Mouse (Mus musculus) olfactory bulb, adult 2 months (tissue): Measurements from ENCODE around the gene Rbck1.

Experiments used
- CTCF ChIP-seq: fragments of 200-500 bp; IDR thresholded peaks from 2 replicates; pipeline ENCODE4 v1.5.1; 2012; ENCODE audit warnings: low read depth, mild to moderate bottlenecking, low read length, moderate library complexity; ENCODE audit not compliant: insufficient read depth
- POLR2A ChIP-seq: fragments of 200-500 bp; IDR thresholded peaks from 2 replicates; pipeline ENCODE4 v1.6.1; 2012; ENCODE audit warnings: mild to moderate bottlenecking, low read depth, low read length, moderate library complexity; ENCODE audit not compliant: insufficient read depth

GRCm38 (mm10) chr2:152349205-152349604, 16.8 kb upstream of the Rbck1 start:
- TF ChIP-seq POLR2A: no peak
- TF ChIP-seq CTCF: no peak
